Mouse (Mus musculus) layer of hippocampus, adult 2 months (tissue): ENCODE results near the gene Gm21818. TPM values are rescaled to one million over a fixed set of nuclear protein-coding genes. Genes with fewer than 3 reads are reported as not detected.
"Not testable (repeated sequence)": the region's sequence is repeated elsewhere in the genome, so short reads cannot be mapped to it uniquely, and the experiment has no call there.

Source experiments
- DNase-seq, 2 experiments: peaks; one replicate each; pipeline ENCODE4 v3.0.0; 2022; ENCODE audit warnings: low spot score in 2 of 2
- H3K27ac ChIP-seq: fragments of 200-600 bp; 2 replicates; pipeline ENCODE4 v1.8.1; 2022
- H3K4me3 ChIP-seq: fragments of 200-600 bp; 2 replicates; pipeline ENCODE4 v1.8.1; 2022; ENCODE audit warnings: mild to moderate bottlenecking
- CTCF ChIP-seq: fragments of 200-600 bp; conservative IDR thresholded peaks from 2 replicates; pipeline ENCODE4 v1.8.1; 2022; ENCODE audit warnings: antibody characterized with exemption, mild to moderate bottlenecking, moderate library complexity
- long read RNA-seq, 2 experiments: library from polyadenylated mRNA; stranded (forward); transcript quantifications; one replicate each; pipeline ENCODE4 v2.0.0; 2021; ENCODE audit warnings: borderline mapping rate in 2 of 2
- total RNA-seq, 2 experiments: library from RNA; stranded (reverse); gene quantifications; 2 replicates each; pipeline ENCODE4 v1.2.3; 2021

Gm21818 gene
- total RNA-seq = not detected
- long read RNA-seq, experiment 1 = 0 reads
- long read RNA-seq, experiment 2 = 0 reads

DNA sequence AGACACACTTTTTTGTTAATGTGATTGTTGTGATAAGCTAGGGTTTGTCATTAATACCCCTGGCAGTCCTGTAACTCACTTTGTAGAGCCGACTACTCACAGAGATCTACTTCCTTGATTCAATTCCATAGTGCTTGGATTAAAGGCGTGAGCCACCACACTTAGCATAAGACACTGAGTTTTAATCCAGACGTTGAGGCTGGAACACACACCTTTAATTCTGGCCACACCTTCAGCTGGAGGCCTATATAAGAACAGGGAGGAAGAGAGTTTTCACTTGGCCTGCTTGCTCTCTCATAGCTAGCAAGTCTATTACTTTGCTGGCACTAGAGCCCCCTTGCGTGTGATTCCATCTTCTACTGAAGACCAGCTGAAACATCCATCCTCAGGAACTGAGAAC is at the start of gene Gm21818:
Gene Gm21818 (plus strand): TSS at position 301 of the 400 bp plus-strand sequence.
- not testable (repeated sequence) for DNase-seq, H3K4me3 ChIP-seq, H3K27ac ChIP-seq

DNA sequence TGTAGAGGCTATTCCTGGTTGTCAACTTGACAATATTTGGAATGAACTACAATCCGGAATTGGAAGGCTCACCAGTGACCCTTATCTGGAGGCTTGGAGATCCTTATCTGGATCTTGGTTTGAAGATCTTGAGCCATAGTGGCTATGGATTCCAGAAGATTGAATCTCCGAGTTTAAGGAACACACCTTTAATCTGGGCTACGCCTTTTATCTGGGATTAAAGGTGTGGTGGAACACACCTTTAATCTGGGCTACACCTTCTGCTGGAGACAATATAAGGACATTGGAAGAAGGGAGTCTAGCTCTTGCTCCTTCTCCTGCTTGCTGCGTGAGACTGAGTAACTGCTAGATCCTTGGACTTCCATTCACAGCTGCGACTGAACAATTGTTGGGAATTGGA is 32.3 kb upstream of the Gm21818 start, which contains the start of gene Gm20767:
Gene Gm20767 (plus strand): TSS at position 301 of the 400 bp plus-strand sequence.
- DNase-seq, H3K4me3 ChIP-seq, H3K27ac ChIP-seq: not testable (repeated sequence)

DNA sequence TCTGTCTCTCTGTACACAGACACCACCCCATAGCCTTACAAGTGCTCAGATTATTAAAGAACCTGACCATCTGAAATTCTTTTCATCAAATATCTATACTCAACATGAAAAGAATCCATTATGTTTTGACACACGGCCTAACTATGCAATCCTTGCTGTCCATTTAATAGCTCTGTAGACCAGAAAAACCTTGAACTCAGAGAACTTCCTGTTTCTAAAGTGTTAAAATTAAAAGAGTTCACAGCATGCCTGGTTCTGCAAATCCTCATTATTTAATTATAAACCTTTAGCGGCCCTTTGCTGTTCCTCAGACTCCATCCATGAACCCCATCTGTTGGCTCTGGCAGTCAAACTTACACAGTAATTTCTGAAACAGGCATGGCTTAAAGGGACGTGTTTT is 29.9 kb upstream of the Gm21818 start:
- H3K27ac ChIP-seq, H3K4me3 ChIP-seq, DNase-seq: not testable (repeated sequence)

DNA sequence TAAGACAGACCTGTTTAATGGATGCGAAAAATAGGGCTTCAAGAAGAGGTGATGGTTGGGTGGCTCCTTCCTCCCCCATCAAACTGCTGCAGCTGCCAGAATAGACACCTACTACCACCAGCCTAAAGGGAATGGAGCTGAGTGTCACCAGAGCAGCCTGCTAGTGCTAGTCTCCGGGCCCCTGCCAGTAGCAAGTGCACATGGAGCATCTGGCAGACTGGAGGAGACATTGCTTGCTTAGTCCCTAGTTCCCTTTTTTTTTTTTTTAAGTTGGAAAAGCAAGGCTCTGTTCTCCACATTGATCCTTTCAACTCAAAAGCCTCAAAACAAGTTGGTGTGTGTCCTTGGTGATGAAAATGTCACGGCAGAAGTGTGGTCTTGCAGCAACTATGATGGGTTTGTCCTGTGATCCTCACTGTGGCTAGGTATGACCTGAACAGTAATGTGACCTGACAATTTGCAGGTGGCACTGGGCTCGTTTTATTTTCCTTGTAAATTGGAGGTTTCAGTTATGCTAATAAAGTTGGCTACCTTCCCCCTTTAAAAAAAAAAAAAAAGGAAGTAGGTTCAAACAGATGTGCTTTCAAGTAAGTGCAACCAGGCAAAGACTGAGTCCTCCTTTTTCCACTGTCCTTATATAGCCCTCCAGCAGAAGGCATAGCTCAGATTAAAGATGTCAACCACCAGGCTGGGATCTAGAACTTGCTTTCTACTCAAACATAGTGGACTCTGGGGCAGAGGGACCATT is 22.4 kb upstream of the Gm21818 start:
- H3K4me3 ChIP-seq, DNase-seq, H3K27ac ChIP-seq: not testable (repeated sequence)

DNA sequence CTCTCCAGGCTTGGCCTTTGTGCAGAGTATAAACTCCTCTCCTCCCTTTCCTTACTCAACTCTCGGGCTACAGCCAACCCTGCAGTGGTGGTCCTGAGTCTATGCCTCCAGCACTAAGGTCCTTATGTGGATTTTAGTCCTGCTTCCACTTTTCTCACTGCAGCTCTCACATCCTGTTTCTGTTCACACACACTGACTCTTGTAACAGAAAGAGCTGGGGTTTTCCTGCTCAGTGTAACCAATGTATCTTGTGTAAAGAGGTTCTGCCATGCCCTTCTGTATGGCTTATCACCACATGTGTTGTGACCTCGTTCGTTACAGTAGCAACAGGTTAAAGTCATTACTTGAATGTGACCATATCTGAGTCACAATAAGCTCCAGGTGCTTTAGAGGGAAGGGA is 21.6 kb upstream of the Gm21818 start:
- H3K27ac ChIP-seq, DNase-seq, H3K4me3 ChIP-seq: not testable (repeated sequence)

DNA sequence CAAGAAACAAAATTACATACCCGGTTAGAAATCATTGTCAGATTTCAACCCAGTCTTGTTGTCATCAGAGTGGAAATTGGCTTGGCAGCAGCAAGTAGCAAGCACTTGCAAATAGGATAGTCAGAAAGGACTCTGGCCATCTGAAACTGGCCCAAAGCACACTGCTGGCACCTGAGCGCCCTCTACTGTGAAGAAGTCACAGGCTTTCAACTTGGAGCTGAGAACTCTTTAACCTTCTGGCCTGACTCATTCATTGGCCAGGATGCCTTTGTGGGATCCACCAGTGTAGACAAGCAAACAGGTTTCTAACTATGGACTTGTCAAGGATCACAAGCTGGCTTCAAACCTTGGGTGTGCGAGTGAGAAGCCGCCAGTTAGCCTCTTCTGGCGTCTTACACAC is 3.9 kb upstream of the Gm21818 start:
- DNase-seq, H3K4me3 ChIP-seq, H3K27ac ChIP-seq: not testable (repeated sequence)
- TF ChIP-seq CTCF = peak; percentile 17; the same call in 1 of the 2 replicates

DNA sequence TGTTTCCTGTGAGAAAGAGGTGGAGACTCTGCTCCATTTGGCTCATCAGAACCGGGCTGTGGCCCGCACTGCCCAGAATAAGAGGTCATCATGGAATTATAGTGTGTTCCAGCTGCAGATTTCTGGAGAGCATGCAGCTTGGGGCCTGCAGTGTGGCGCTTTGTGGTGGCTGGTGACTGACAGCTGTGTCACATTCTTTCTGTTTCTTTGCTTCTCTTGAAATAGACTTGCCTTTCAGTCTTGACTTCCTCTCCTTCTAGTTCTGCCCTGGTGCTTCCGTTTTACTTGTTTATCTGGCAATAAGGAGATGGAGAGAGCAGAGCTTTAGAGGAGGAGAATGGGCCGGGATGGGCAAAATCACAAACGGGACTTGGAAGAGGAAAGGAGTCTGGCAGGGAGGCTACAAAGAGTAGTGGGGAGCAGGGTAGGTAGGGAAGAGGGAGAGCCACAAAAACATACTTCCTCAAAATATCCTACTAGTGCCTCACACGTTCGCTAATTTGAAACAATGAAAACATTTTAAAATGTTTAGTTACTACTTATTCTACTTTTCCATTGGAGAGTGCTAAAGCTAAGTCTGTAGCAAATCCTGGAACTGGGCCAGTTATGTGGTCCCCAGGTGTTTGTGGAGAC is 24.1 kb downstream of the Gm21818 start:
- H3K27ac ChIP-seq, DNase-seq, H3K4me3 ChIP-seq: not testable (repeated sequence)

DNA sequence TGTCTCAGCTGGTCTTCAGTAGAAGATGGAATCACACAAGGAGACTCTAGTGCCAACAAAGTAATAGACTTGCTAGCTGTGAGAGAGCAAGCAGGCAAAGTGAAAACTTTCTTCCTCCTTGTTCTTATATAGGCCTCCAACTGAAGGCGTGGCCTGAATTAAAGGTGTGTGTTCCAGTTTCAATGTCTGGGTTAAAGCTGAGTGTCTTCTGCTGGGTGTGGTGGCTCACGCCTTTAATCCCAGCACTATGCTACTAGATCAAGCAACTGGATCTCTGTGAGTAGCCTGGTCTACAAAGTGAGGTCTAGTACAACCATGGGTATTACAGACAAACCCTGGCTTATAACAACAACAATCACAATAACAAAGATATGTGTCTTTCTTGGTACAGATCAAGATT is 43.6 kb downstream of the Gm21818 start, which contains the start of gene Gm21762:
Gene Gm21762 (minus strand): TSS at position 101 of the 400 bp plus-strand sequence.
- not testable (repeated sequence) for DNase-seq, H3K4me3 ChIP-seq, H3K27ac ChIP-seq

DNA sequence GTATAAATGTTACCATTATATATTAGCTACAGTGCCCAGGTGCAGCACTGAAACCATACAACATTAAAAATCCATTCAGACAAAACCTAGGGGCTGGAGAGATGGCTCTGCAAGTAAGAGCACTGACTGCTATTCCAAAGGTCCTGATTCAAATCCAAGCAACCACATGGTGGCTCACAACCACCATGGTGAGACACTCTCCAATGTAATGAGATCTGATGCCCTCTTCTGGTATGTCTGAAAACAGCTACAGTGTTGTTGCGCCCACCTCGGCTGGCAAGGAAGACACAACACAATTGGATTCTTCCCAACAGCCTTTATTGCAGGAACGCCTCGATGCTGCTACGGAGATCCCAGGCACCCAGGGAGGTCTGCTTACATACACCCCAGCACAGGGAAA is 48.7 kb downstream of the Gm21818 start:
- DNase-seq, H3K27ac ChIP-seq, H3K4me3 ChIP-seq: not testable (repeated sequence)
- peak; percentile 36 for TF ChIP-seq CTCF

DNA sequence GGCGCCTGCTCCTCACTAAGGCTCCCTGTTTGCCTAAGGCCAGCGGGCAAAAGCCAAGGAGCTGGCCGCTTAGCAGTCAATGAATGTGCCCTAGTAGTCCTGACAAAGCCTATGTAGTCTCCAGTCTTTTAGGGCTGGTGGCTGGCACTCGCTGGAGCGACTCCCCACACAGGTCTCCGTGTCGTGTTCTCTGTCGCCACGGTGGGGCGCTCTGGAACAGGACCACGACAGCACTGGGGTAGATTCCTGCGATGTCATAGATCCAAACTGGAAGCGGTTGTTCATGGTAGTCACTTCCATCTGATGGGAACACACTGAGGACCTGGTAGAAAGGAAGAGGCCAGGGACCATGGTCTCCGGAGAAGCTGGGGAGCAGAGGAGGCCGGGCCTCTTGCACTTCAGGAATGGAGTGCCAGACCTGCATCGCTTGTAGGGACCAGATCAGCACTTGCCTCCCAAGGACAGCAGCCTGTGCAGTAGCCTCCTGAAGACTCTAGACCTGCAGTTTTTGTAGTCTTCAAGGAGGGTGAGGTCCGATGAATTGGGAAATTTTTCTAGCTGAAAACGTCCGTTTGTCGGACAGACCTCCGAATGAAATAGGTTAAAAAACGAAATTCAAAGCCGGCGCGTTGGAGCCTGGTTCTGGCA is 50.9 kb downstream of the Gm21818 start:
- not testable (repeated sequence) for H3K27ac ChIP-seq, H3K4me3 ChIP-seq, DNase-seq
- TF ChIP-seq CTCF = peak; percentile 48

Other genes starting within 250 kb of the Gm21818 start
- gene Gm21761, start 243.2 kb upstream of the Gm21818 start, total RNA-seq = not detected
- gene B020031M17Rik, start 221.6 kb upstream of the Gm21818 start, total RNA-seq = not detected
- gene Gm36079, start 145.4 kb upstream of the Gm21818 start, total RNA-seq = not detected
- not detected for gene Gm21188, start 120.2 kb upstream of the Gm21818 start, total RNA-seq
- not detected for gene Gm20767, start 32.2 kb upstream of the Gm21818 start, total RNA-seq
- gene Gm21762, start 43.5 kb downstream of the Gm21818 start, total RNA-seq = not detected
- gene Gm21731, start 66.7 kb downstream of the Gm21818 start, total RNA-seq = not detected
- gene AF067061, start 90.7 kb downstream of the Gm21818 start, total RNA-seq = not detected
- gene BC147527, start 128.0 kb downstream of the Gm21818 start, total RNA-seq = not detected
- not detected for gene Tcstv3, start 144.4 kb downstream of the Gm21818 start, total RNA-seq